Mouse (Mus musculus): Measurements from ENCODE around the gene Flt3l. TPM values are rescaled to one million over a fixed set of nuclear protein-coding genes. Genes with fewer than 3 reads are reported as not detected.

Gene Flt3l
- polyA plus RNA-seq, 1 experiment from 2014 or later = 2.7 TPM

DNA sequence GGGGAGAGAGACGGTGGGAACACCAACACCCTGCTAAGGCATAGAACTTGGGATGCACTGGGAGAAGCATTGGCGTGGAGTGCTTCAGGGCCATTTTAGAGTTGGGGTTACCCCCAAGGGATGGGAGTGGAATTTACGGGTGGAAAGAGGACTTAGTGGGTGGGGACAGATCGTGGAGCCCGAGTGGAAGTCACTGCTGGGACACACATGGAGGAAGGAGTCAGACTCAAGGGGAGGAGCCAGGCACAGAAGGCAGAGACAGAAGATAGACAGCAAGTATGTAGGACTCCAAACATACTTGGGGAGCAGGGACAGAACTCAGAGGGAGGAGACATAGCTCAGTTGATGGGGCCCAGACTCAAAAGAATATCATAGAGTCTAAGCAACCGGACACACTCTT, 26.3 kb upstream of the Flt3l start:
- Histone ChIP-seq H3K4me1 (peaks cover 19% of the 10 kb centered on the region), H3K9ac (no peak overlapping the region; the same call in 1 of the 2 replicates), H3K4me2 (peak overlapping the region; percentile 80), H3K27me3 (peaks cover 53% of the 10 kb centered on the region), H3K9me3 (no peaks in the 10 kb centered on the region), H3K4me3 (peak overlapping the region; percentile 45), H3K36me3 (peaks cover 34% of the 10 kb centered on the region), H3K27ac (no peak overlapping the region)
- 26% methylated on average over 6 of the region's 6 CpGs for WGBS
- no peak for ATAC-seq (ENCODE audit: insufficient number of reproducible peaks, low FRiP score, low TSS enrichment, low read depth)

DNA sequence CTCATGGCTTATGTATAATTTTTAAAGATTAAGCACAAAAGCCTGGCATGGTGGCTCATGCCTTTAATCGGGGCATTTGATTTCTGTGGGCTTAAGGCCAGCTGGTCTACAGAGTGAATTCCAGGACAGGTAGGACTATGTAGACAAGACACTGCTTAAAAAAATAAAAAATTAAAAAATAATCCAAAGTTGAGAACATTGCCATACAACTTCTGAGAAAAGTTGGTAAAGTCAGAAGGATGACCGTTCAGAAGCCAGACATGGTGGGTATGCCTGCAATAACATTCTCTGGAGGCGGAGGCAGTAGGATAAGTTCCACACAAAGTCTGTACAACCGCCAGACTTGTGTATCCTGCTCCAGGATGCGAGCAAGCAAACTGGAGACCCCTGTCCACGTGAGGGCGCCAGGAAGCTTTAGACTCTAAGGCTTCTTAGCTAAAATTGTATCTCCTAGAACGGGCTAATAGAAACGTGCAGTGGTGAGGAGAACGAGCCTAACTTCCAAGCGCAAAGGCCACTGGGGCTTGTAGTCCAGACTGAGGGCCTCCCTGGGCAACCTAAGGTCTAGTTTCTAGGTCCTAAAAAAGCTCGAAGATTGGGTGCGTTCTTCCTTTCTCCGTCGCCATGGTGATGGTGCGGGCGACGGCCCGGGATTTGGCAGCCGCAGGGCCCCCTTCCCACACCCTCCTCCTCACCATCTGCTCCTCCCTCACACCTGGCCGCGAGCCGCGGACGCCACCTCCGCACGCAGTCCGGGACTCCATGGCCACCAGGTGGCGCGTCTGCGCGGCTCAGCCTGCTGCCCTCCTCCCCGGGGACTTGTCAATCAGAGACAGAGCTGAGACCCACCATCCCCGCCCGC, 25.6 kb upstream of the Flt3l start:
- H3K4me2 ChIP-seq = peak overlapping the region; percentile 80
- H3K27ac ChIP-seq = peak overlapping the region; percentile 28; the same call in 1 of the 2 replicates
- no peak overlapping the region for H3K9ac ChIP-seq
- H3K4me3 ChIP-seq = peak overlapping the region; percentile 45
- H3K9me3 ChIP-seq = no peaks in the 10 kb centered on the region
- ATAC-seq (ENCODE audit: insufficient number of reproducible peaks, low FRiP score, low TSS enrichment, low read depth) = peak; percentile 92
- peaks cover 39% of the 10 kb centered on the region for H3K36me3 ChIP-seq
- WGBS = 4% methylated on average over 35 of the region's 35 CpGs
- H3K27me3 ChIP-seq = peaks cover 46% of the 10 kb centered on the region
- peaks cover 19% of the 10 kb centered on the region for H3K4me1 ChIP-seq

DNA sequence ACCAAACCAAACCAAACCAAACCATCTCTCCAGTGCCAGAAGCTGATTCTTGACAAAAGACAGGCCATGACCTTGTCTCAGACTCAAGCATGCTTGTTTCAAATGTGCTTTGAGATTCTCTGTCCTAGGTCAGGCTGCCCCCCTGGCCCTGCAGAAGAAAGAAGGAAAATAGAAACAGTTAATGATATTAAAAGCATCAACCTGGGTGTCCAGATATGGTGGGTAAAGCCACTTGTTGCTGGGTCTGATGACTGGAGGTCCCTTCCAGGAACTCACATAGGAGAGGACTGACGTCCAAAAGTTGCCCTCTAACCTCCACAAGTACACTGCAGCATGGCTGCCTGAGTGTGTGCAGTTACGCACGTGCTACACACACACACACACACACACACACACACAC, 24.6 kb upstream of the Flt3l start:
- H3K9me3 ChIP-seq = no peaks in the 10 kb centered on the region
- 90% methylated on average over 3 of the region's 3 CpGs for WGBS
- no peak overlapping the region for H3K9ac ChIP-seq
- no peak for ATAC-seq (ENCODE audit: insufficient number of reproducible peaks, low FRiP score, low TSS enrichment, low read depth)
- no peak overlapping the region for H3K27ac ChIP-seq
- no peak overlapping the region for H3K4me3 ChIP-seq
- H3K27me3 ChIP-seq = peaks cover 36% of the 10 kb centered on the region
- H3K4me1 ChIP-seq = peaks cover 19% of the 10 kb centered on the region
- no peak overlapping the region for H3K4me2 ChIP-seq
- peaks cover 39% of the 10 kb centered on the region for H3K36me3 ChIP-seq

DNA sequence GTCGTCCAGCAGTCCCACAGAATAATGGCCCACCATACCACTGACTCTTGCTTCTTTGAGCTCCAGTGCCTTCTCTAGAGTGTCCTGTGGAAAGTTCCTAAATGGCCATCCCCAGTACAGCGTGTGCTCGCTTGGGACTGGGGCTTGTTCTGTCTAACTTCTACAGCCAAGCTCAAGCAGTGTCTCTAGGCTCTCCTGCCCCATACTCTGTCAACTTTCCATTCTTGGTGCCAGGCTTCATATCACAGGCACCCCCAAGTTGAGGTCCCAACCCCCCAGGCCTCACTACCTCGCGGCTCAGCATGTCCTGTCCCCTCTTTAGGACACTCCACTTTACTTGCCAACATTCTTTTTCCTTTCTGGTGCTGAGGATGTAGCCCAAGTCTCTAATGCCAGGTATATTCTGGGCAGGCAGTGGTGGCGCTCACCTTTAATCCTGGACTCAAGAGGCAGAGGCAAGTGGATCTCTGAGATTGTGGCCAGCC, 24.1 kb upstream of the Flt3l start:
- Histone ChIP-seq H3K4me1 (peaks cover 21% of the 10 kb centered on the region), H3K9me3 (no peaks in the 10 kb centered on the region), H3K27ac (no peak overlapping the region), H3K36me3 (peaks cover 39% of the 10 kb centered on the region), H3K4me3 (no peak overlapping the region), H3K27me3 (peaks cover 31% of the 10 kb centered on the region), H3K9ac (no peak overlapping the region), H3K4me2 (no peak overlapping the region)
- WGBS = 95% methylated on average over 6 of the region's 6 CpGs
- ATAC-seq (ENCODE audit: insufficient number of reproducible peaks, low FRiP score, low TSS enrichment, low read depth) = no peak

DNA sequence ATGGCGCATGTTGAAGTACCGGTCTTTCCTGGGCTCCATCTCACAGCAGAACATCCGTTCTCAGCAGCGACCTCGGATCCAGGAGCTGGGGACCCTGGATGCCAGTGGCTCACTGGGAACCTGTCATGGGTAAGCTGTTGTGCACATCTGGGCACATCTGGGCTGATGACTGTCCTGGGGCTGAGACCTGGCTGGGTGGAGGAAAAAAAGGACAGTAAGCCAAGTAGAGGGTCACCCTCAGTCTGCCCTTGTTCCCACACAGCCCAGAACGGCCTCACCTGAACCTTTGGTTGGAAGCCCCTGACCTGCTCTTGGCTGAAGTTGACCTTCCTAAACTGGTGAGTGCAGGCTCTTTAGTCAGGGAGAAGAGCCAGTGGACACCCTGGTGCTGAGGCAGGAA, 22.8 kb upstream of the Flt3l start:
- Histone ChIP-seq H3K9ac (no peak overlapping the region), H3K4me1 (peaks cover 25% of the 10 kb centered on the region), H3K27me3 (peaks cover 17% of the 10 kb centered on the region), H3K4me2 (no peak overlapping the region), H3K36me3 (peaks cover 39% of the 10 kb centered on the region), H3K9me3 (no peaks in the 10 kb centered on the region), H3K27ac (no peak overlapping the region), H3K4me3 (no peak overlapping the region)
- no peak for ATAC-seq (ENCODE audit: insufficient number of reproducible peaks, low FRiP score, low TSS enrichment, low read depth)
- WGBS = 89% methylated on average over 6 of the region's 6 CpGs

DNA sequence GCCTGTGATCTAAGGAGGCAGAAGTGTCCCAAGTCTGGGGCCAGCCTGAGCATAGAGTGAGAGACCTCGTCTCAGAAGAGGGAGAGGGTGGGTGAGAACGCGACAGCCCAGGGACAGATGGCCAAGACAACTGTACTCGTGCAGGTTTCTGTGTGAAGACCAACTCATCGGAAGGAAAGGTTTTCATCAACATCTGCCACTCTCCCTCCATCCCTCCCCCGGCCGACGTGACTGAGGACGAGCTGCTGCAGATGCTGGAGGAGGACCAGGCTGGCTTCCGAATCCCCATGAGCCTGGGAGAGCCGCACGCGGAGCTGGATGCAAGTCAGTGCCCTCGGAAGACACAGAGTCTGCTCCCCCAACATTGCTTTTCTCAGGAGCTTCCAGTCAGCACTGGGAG, 21.2 kb upstream of the Flt3l start:
- H3K4me1 ChIP-seq = peaks cover 21% of the 10 kb centered on the region
- no peak overlapping the region for H3K4me3 ChIP-seq
- H3K27ac ChIP-seq = no peak overlapping the region
- ATAC-seq (ENCODE audit: insufficient number of reproducible peaks, low FRiP score, low TSS enrichment, low read depth) = no peak
- H3K4me2 ChIP-seq = no peak overlapping the region
- peaks cover 2% of the 10 kb centered on the region for H3K27me3 ChIP-seq
- no peak overlapping the region for H3K9ac ChIP-seq
- H3K9me3 ChIP-seq = no peaks in the 10 kb centered on the region
- peaks cover 39% of the 10 kb centered on the region for H3K36me3 ChIP-seq
- 87% methylated on average over 14 of the region's 14 CpGs for WGBS

DNA sequence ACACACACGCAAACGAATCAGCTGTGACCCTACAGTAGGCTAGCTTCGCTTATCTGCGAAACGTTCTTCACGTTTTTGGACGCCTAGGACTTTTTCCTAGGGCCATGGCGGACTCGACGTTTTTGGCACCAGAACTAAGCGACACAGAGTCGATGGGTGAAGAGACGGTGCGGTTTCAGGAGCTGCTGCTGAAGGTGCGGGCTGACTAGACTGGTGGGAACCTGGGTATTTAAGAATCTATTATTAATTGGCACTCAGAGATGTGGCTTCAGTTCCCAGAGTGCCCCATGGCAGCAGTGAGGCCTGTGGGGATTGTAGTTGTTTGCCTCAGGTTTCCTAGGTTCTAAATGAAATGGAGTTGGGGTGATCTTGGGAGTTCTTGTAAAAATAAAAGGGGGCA, 20.0 kb upstream of the Flt3l start:
- WGBS = 95% methylated on average over 15 of the region's 15 CpGs
- Histone ChIP-seq H3K4me3 (no peak overlapping the region), H3K9ac (no peak overlapping the region), H3K27ac (no peak overlapping the region), H3K27me3 (no peaks in the 10 kb centered on the region), H3K4me1 (peaks cover 14% of the 10 kb centered on the region; the same call in 1 of the 2 replicates), H3K9me3 (no peaks in the 10 kb centered on the region), H3K36me3 (peaks cover 39% of the 10 kb centered on the region), H3K4me2 (no peak overlapping the region)
- ATAC-seq (ENCODE audit: insufficient number of reproducible peaks, low FRiP score, low TSS enrichment, low read depth) = no peak

DNA sequence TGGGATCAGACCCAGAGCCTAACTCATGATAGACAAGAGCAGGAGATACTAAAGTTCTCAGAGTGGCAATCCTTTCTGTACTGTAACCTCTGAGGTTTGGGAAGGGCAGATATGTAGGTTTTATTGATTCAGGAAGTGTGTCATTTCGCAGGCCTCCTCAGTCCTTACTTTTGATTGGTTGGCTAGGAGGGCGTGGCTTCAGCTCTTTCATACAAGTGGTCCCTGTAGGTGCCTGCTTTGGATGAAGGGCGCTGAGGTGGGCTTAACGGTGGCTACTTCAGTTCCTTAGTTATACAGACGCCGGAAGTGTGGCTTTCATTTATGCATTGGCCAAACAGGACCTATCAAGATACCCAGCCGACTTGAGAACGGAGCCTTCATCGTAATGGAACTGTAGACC, 19.4 kb upstream of the Flt3l start:
- H3K9ac ChIP-seq = no peak overlapping the region
- peaks cover 35% of the 10 kb centered on the region for H3K36me3 ChIP-seq
- no peak overlapping the region for H3K4me2 ChIP-seq
- H3K9me3 ChIP-seq = no peaks in the 10 kb centered on the region
- H3K4me1 ChIP-seq = peaks cover 14% of the 10 kb centered on the region; the same call in 1 of the 2 replicates
- ATAC-seq (ENCODE audit: insufficient number of reproducible peaks, low FRiP score, low TSS enrichment, low read depth) = no peak
- WGBS = 80% methylated on average over 9 of the region's 9 CpGs
- H3K27me3 ChIP-seq = no peaks in the 10 kb centered on the region
- H3K4me3 ChIP-seq = no peak overlapping the region
- peak overlapping the region; percentile 99; the same call in 1 of the 2 replicates for H3K27ac ChIP-seq

DNA sequence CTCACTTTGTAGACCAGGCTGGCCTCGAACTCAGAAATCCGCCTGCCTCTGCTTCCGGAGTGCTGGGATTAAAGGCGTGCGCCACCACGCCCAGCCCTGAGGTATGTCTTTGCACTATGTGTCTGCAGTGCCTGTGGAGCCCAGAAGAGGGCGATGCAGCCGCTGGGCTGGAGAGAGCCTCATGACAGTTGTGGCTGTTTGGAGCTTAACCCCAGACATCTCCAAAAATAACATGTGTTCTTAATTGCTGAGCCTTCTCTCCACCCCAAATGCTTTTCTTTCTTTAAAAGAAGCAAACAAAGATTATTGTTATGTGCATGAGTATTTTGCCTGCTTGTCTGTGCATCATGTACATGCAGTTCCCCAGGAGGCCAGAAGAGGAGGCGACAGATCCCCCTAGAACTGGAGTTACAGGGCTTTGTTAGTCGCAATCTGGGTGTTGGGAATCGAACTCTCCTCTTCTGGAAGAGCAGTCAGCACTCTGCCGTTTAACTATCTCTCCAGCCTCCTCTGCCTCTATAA, 18.8 kb upstream of the Flt3l start:
- peaks cover 29% of the 10 kb centered on the region for H3K36me3 ChIP-seq
- peak overlapping the region; percentile 99; the same call in 1 of the 2 replicates for H3K27ac ChIP-seq
- 75% methylated on average over 12 of the region's 12 CpGs for WGBS
- H3K4me3 ChIP-seq = peak overlapping the region; percentile 78
- H3K4me2 ChIP-seq = peak overlapping the region; percentile 58
- H3K4me1 ChIP-seq = peaks cover 14% of the 10 kb centered on the region; the same call in 1 of the 2 replicates
- no peak for ATAC-seq (ENCODE audit: insufficient number of reproducible peaks, low FRiP score, low TSS enrichment, low read depth)
- H3K27me3 ChIP-seq = no peaks in the 10 kb centered on the region
- no peak overlapping the region for H3K9ac ChIP-seq
- H3K9me3 ChIP-seq = no peaks in the 10 kb centered on the region

DNA sequence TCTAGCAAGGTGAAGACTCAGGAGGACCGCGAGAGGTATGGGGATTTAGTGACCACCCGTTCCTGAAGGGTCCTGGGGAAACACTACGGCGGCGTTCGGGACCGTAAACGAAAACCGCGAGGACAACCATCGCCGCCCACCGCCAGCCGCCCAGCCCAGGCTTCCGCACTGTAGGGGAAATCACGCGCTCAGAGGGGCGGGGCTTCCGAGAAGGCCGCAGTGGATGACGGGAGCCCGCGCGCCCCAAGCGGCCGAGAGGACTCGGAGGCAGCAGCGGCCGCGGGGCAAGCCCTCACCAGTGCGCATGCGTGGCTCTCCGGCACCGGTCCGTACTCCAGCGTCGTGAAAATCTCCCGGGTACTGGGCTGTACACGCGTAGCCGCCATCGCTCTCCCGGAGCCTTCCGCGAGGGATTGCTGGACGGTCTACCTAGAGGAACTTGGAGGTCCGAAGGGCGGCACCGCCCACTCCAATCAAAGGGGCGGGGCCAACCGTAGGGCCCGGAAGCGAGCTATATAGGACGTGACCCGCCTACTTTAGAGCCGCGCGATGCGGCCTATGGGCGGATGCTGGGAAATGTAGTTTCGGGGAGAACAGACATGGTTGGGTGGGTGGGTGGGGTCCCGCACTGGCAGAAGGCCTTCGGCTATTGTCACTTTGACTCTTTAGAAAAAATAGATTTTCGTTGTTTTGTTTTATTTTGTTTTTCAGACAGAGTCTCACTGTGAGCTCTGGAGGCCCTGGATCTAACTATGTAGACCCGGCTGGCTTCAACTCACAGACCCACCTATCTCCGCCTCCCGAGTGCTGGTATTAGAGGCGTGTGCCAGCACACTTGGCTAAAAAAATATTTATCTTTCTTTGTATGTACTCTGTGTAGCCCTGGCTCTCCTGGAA, 18.1 kb upstream of the Flt3l start, which contains the start of the genes Pih1d1 and Aldh16a1:
Gene Pih1d1, plus strand, starts transcription at position 208 of the 897 bp plus-strand sequence.
Gene Aldh16a1, minus strand, starts transcription at position 489 of the 897 bp plus-strand sequence.
- Histone ChIP-seq H3K4me2 (peak within 1 kb of the TSS; percentile 58), H3K9me3 (no peaks in the 10 kb centered on the region), H3K4me1 (peaks cover 14% of the 10 kb centered on the region; the same call in 1 of the 2 replicates), H3K9ac (peak within 1 kb of the TSS; percentile 85), H3K27ac (peak within 1 kb of the TSS; percentile 99), H3K4me3 (peak within 1 kb of the TSS; percentile 78), H3K27me3 (no peaks in the 10 kb centered on the region), H3K36me3 (peaks cover 22% of the 10 kb centered on the region)
- ATAC-seq (ENCODE audit: insufficient number of reproducible peaks, low FRiP score, low TSS enrichment, low read depth) = peak; percentile 95
- 3% methylated on average over 69 of the region's 69 CpGs for WGBS

DNA sequence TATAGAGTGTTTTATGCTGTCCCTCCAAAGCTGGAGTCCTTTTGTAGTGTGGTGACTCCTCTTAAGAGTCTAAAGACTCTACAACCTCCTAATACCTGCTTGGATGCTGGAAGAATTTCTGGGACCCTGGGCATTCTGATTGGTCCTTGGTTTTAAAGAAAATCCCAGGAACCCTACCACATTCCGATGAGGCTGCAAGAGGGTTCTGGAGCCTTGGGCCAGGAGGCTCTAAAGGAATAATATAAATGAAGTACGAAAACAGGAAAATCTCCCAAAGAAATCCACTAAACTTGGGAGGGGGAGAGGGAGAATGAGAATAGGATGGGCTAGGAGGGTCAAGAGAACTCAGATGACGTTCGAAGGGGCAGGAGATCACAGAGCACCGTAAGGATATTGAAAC, 17.4 kb upstream of the Flt3l start:
- H3K4me2 ChIP-seq = peak overlapping the region; percentile 58
- 2% methylated on average over 5 of the region's 5 CpGs for WGBS
- H3K9me3 ChIP-seq = no peaks in the 10 kb centered on the region
- peaks cover 14% of the 10 kb centered on the region; the same call in 1 of the 2 replicates for H3K4me1 ChIP-seq
- H3K27me3 ChIP-seq = no peaks in the 10 kb centered on the region
- H3K36me3 ChIP-seq = peaks cover 18% of the 10 kb centered on the region
- H3K4me3 ChIP-seq = peak overlapping the region; percentile 78
- H3K27ac ChIP-seq = peak overlapping the region; percentile 99
- ATAC-seq (ENCODE audit: insufficient number of reproducible peaks, low FRiP score, low TSS enrichment, low read depth) = no peak
- peak overlapping the region; percentile 85 for H3K9ac ChIP-seq

All from limb, embryonic 15.5 days (tissue).